Mouse (Mus musculus): ENCODE data around the gene Rims1.

The Rims1 gene

DNA sequence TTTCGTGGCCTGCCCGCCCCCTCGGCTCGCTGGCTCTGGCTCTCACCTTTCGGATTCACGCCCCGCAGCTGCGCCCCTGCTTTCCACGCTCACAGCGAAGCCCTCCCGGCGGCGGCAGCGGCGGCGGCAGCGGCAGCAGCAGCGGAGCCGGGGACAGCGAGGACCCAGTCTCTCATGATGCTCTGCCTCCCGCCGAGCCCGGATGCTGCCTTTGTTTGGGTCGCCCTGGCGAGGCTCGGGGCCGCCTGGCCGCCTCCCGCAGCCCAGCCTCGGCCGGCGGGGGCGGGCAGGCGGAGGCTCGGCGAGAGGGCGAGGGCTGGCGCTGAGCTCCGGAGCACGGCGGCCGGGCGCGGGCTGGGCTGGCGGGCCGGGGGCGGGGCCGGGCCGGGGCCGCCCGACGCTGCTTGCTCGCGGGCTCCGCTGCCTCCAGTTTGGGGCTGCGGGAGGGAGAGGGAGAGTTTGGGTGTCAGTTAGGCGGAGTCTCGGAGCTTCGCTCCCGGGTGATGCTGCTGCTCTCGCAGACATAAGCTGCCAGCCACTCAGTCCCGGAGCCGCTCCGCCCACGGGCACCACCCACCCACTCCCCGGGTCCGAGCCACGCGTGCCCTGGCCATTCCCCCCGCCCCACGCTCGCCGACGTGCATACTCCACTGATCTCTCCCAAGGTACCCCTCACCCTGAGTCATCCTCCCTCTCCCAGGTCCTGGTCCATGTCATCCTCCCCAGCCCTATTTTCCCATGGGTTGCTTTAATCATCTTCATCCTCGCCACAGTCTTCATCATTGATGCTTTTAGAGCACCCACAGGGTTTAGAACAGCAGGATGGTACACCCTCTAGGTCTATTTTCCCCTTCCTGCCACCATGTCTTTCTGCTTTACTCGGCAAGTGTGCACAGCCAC is at the start of gene Rims1:
TSS of gene Rims1 (minus strand) at position 269 of the 900 bp plus-strand sequence.
- no peak for DNase-seq (ENCODE audit: low read depth)

- DNase-seq (ENCODE audit: low read depth), result no peak
These were observed 867 bp upstream of the Rims1 start for GRCm38 (mm10) chr1:22806626-22807096.

DNA sequence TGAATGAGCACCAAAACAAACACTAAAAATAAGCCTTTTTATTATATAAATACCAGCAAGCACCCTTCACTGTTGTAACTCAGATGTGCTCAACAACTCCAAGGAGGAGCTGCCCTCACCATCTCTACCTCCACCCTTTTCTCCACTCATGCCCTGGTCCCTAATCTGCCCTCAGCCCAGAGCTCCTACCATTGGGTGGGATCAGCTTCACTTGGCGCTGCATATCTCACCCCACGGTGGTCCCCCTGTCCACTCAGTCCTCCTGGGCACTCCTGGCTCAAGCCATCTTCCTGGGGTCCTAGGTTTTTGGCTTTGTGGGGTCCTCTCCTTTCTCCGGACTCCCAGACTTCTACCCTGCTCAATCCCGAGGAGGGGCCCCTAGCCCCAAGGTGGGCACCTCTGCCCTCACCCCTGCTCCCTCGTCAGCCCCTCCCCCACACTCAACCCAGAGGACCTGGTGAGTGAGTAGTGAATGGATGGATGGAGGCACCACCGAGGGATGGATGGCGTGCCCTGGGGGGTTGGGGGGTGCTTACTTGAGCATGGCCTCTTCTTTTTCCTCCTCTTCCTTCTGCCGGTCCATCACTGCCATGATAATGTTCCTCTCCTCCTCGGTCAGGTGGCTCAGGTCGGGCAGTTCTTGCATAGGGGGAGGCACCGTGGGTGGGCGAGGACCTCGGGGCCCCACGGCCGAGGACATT is 619 bp downstream of the Rims1 start:
- DNase-seq (ENCODE audit: low read depth), result no peak

GRCm38 (mm10) chr1:22804148-22804885 is 1.5 kb downstream of the Rims1 start:
- no peak for DNase-seq (ENCODE audit: low read depth)

GRCm38 (mm10) chr1:22803471-22803870 is 2.3 kb downstream of the Rims1 start:
- no peak for DNase-seq (ENCODE audit: low read depth)

DNA sequence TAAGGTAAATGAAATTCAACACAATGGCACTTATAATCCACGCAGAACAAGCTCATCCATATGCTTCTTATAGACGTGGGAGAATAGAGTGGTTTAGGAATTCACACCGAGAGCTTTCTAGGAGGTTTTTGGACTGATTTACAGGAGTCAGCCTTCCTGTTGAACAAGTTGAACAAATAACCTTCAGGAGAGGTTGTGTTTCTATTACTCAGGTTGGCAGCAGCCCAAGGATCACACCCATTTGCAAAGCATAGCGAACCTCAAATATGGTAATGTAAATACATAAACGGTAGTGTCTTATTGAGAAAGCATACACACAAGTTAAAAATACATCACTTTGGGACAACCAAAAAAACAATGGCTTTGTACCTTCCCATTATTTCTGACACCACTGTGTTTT is 5.5 kb downstream of the Rims1 start:
- DNase-seq (ENCODE audit: low read depth), result no peak

DNA sequence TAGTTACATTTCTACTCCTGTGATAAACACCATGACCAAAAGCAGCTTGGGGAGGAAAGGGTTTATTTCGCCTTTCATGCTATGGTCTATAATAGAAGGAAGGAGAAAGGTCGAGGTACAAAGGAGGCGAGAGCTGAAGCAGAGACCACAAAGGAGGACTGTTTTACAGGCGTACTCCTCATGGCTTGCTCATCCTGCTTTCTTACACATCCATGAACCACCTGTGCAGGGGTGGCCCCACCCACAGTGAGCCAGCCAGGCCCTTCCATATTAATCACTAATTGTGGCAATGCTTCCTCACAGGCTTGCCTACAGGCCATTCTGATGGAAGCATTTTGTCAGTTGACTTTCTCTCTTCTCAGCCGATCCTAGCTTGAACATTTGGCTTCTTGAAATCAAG is 8.7 kb downstream of the Rims1 start:
- DNase-seq (ENCODE audit: low read depth), result no peak

DNA sequence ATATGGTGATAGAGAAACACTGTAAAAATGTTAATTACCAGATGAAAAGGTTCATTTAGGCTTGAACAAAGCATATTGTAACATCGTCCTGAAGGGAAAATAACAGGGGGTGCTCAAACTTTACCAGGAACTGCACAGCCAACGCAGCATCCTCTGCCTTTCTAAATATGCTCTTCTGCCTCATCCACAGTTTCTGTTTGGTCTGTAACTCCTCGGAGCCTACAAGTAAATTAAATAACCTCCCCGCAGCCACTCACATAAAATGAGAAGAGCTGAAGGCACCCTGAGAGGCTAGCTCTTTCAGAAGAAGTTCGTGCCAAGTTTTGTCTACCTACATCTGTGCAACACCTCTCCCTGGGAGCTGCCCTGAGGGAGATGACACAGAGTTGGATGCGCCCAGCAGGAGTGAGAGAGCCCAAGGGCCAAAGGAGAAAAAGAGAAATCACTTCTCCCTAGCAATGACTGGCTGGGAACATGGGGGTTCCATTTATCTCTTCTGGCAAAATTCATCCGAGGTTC is 16.3 kb downstream of the Rims1 start:
- no peak for DNase-seq (ENCODE audit: low read depth)

DNA sequence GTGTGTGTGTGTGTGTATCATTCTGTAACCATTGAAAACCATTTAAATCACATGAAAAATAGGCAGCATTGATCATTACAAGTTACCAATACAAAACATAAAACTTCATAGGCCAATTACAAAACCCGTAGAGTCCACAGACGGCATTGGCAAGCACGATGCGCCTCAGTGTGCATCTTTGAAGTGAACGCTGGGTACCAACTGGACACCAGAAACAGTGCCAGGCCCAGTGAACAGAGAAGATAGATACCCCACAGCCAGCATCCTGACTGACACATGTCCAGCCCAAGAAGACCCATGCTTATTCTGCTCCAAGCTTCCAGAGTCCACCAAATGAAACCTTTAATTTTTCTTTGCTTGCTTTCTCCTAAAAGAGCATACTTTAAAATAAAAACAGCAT is 18.2 kb downstream of the Rims1 start:
- no peak for DNase-seq (ENCODE audit: low read depth)

GRCm38 (mm10) chr1:22770530-22771254 is 35.1 kb downstream of the Rims1 start:
- no peak for DNase-seq (ENCODE audit: low read depth)

GRCm38 (mm10) chr1:22763376-22763775 is 42.4 kb downstream of the Rims1 start:
- no peak for DNase-seq (ENCODE audit: low read depth)

DNA sequence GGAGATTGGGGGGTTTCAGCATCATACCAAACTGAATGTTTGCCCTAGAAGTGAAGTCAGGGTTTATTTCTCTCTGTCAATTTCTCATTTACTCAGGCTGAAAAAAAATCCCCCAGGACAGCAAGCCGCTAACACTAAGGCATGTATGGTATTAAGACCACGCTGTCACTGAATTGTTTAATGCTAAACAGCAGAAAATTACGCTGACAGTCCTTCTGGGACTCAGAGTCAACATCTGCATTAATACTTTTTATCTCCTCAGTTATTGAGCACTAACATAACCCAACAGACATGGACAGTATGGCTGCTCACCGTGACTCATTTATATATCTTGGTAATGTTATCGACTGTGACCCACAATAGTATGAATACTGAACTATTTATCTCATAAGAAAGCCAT is 43.0 kb downstream of the Rims1 start:
- DNase-seq (ENCODE audit: low read depth), result no peak

DNA sequence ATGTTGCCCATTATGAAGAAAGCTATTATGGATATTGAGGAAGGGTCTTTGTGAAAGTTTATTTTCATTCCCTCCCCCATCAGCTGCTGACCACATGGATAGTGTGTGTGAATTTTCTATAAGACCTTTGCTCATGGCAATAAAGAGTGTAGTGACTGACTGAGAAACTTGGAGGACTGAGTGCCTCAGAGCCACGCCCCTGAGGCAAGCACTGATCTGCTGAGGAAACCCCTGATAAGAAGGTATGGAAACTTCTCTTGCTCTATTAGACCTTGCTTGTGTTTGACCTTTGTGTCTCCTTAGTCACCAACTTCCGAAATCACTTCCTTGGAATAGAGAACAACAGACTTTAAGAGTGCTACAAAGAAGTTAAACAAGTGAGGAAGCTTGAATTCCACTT is 55.3 kb downstream of the Rims1 start:
- no peak for DNase-seq (ENCODE audit: low read depth)

DNA sequence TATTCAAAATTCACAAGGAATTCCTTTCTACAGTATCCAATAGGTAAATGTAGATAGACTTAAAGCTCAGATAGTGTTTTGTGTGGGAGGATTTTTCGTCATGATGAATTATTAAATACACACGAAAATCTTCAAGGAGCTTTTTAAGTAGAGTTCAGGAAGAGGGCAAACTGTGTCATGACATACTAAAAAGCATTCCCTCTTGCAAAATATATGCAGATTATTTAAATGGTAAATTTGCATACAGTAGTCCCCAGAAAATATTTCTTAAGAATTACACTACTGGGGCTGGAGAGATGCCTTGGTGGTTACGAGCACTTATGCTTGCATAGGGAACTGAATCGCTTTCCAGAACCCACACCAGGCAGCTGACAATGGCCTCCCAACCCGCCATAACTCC is 61.1 kb downstream of the Rims1 start:
- no peak for DNase-seq (ENCODE audit: low read depth)

DNA sequence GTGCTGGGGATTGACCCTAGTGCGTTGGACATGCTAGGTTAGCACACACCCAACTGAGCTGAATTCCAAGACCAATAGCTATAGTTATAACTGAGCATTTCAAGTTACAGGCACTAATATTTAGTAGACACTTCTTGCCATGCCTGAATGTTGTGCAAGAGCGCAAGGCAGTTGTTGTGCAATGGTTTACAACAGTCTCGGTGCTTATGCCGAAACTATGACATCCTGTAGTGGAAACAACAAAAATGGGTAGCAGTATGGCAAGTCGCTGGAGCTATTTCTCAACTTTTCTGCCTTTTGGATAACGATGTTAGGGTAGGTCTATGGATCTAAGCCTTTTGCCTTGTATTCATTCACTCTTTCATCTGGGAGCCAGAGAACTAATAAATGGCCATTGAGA is 68.3 kb downstream of the Rims1 start:
- no peak for DNase-seq (ENCODE audit: low read depth)

DNA sequence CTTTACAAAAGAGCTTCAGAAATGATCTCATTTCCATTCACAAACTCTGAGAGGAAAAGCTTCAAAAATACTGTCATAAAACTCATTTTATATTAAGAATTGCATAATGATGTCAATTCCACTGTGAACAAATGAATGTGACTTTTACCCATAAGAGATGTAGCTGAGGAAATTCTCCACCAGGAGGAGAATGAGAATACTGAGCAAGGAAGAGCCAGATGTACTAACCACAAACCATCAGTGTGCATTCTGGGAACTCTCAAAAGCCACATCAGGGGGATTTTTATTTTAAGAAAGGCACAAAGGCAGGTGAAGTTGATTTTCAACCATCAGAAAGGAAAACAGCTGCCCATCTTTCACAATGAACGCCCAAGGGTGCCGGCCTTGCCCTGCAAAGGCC is 71.4 kb downstream of the Rims1 start:
- no peak for DNase-seq (ENCODE audit: low read depth)

DNA sequence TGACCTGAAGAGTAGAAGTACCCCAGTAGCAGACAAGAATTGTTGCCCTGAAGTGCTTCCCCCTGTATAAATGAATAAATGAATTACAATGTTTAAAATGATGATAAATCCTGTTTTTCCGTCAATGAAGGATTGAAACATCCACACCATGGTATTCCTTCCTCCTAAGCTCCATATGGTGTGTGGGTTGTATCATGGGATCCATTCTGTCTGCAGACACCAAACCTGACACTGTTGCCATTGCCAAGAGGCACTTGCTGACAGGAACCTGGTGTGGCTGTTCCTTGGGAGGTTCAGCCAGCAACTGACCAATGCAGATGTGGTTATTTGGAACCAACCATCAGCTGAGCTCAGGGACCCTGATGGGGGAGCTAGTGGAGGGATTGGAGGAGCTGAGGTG is 72.5 kb downstream of the Rims1 start:
- DNase-seq (ENCODE audit: low read depth), result no peak

DNA sequence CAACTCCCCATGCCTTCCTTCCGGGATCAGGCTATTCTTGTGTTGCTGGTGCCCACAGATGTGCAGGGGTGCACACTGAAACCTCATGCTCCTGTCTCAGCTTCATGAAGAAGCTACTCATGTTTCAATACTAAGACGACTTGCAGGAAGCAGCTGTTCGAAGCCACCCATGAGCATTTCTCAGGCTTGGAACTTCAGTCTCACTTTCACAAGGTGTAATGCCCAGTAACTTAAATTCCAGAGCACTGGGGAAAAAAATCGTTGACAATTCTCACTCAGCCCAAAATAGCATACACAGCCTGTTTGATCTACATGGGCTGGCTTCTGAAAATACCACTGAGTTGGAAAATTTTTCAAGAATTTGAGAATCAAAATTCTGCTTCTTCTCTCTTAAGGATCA is 77.6 kb downstream of the Rims1 start:
- DNase-seq (ENCODE audit: low read depth), result no peak

GRCm38 (mm10) chr1:22721706-22722105 is 84.1 kb downstream of the Rims1 start:
- DNase-seq (ENCODE audit: low read depth), result no peak

GRCm38 (mm10) chr1:22720714-22721113 is 85.1 kb downstream of the Rims1 start:
- DNase-seq (ENCODE audit: low read depth), result no peak

DNA sequence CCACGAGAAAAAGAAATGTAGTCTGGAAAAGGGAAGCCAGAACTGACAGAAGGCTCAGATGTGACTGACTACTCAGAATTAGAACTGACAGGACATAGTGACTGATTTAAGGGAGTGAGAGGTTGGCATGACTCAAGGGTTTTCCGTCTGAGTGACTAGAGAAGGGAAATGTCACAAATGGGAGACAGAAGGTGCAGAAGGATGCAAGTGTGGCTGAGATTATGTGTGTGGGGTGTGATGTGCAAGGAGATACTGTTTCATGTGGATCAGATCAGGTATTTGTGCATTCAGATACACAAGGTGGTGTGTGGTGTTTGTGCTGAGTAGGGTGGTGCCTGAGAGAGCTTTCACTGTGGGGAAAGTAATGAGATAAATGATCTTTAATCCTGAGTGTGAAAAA is 96.3 kb downstream of the Rims1 start:
- DNase-seq (ENCODE audit: low read depth), result no peak

DNA sequence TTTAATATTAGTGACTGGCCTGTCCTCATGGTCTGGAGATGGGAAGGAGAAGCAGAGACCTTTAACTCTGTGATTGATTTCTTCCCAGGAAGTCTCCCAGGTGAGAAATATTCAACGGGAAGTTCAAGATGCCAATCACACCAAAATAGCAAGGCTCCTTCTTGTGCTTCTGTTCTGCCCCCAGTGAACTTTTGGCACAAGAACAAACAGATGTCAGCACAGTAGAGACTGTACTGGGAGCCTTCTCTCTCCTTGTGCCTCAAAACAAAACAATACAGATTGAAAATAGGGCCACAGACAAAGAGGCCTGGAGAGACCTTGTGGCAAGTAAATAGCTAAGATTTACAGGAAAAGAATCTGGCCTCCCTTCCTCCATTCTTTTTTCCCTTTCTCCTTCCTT is 110.7 kb downstream of the Rims1 start:
- DNase-seq (ENCODE audit: low read depth), result no peak
